Mouse (Mus musculus) thymus, adult 2 months (tissue): ENCODE measurements around the gene Helq. TPM values are rescaled to one million over a fixed set of nuclear protein-coding genes. Genes with fewer than 3 reads are reported as not detected.
A peak's percentile ranks its signal among the peaks of the same experiment; 100 is the strongest.

Experiments used
- DNase-seq: peaks from one replicate; pipeline ENCODE4 v3.0.0; 2021
- H3K27ac ChIP-seq: fragments of 200-500 bp; 2 replicates; pipeline ENCODE4 v1.5.1; 2012; ENCODE audit warnings: low read length, control low read depth; ENCODE audit not compliant: control insufficient read depth, insufficient read depth
- H3K27me3 ChIP-seq: fragments of 200-500 bp; 2 replicates; pipeline ENCODE4 v1.6.1; 2012; ENCODE audit warnings: mild to moderate bottlenecking, low read length, moderate library complexity, mixed read lengths; ENCODE audit not compliant: control insufficient read depth, insufficient read depth
- H3K36me3 ChIP-seq: fragments of 200-500 bp; 2 replicates; pipeline ENCODE4 v1.6.1; 2012; ENCODE audit warnings: mild to moderate bottlenecking, low read length, moderate library complexity; ENCODE audit not compliant: control insufficient read depth, insufficient read depth
- H3K4me1 ChIP-seq: fragments of 200-500 bp; replicated peaks from 2 replicates; pipeline ENCODE4 v1.6.1; 2012; ENCODE audit warnings: low read length; ENCODE audit not compliant: control insufficient read depth, insufficient read depth
- H3K4me3 ChIP-seq: fragments of 200-500 bp; 2 replicates; pipeline ENCODE4 v1.5.1; 2012; ENCODE audit warnings: mild to moderate bottlenecking, low read length, control low read depth, moderate library complexity; ENCODE audit not compliant: control insufficient read depth, insufficient read depth
- CTCF ChIP-seq: fragments of 200-500 bp; IDR thresholded peaks from 2 replicates; pipeline ENCODE4 v1.5.1; 2012; ENCODE audit warnings: mild to moderate bottlenecking, control low read depth, low read length, moderate library complexity, borderline replicate concordance; ENCODE audit not compliant: control insufficient read depth, poor library complexity, insufficient read depth; ENCODE audit errors: extremely low read depth
- POLR2A ChIP-seq: fragments of 200-500 bp; IDR thresholded peaks from 2 replicates; pipeline ENCODE4 v1.6.1; 2012; ENCODE audit warnings: mild to moderate bottlenecking, low read length, control low read depth, moderate library complexity; ENCODE audit not compliant: control insufficient read depth, poor library complexity, insufficient read depth; ENCODE audit errors: extremely low read depth
- WGBS: fragments of 180-500 bp; shearing (Covaris S2); methylation state at CpG from one replicate; pipeline ENCODE4 v1.1.7; 2018; 5-methylcytosine and 5-hydroxymethylcytosine counted together
- polyA plus RNA-seq: library from polyadenylated mRNA; depleted of rRNA; stranded (reverse); fragments of >200 nt; gene quantifications from 2 replicates; pipeline ENCODE4 v1.2.3, GENCODE M21; 2012; rRNA removed

Helq gene
- polyA plus RNA-seq, result 13.7 and 15.6 TPM in 2 replicates

DNA sequence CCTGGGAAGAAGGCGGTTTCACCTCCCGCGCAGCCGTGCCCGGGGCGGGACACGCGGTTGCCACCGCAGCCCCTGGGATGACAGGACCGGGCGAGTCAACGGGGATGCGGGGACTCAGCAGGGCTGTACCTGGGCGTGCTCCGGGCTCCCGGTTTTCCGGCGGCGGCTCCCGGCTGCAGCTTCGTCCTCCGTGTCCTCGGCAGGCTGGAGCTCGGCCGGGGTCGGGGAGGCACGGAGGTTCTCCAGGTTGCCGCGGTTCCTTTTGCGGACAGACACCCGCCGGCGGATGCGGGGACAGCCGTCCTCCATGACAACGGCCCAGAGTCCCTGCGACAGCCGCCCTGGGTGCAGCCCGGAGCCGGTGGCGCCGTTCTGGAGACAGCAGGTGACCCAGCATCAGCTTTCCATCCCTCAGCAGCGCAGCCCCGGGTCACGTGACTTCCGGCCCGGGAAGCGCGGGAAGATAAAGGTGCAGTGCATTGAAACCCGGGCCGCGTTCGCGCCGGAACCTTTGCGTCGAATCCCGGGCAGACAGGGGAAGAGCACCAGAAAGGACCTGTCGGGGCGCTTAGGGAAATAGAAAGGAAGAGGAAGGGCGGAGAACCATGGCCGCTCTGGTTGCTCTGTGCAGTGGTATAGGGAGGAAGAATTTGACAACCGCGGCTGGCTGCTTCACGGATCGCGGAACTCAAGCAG is at the start of gene Helq, which contains the start of gene Mrps18c:
Gene Helq, minus strand, starts transcription at position 434 of the 696 bp plus-strand sequence.
Gene Mrps18c, plus strand, starts transcription at position 463 of the 696 bp plus-strand sequence.
- DNase-seq, result peak; percentile 92
- H3K4me1 ChIP-seq, result peaks cover 2% of the 10 kb centered on the region; the same call in 1 of the 2 replicates
- WGBS, result under 1% methylated on average over 67 of the region's 67 CpGs
- TF ChIP-seq POLR2A (no peak; the same call in 1 of the 2 replicates), CTCF (no peak)
- no peak within 1 kb of the TSS for H3K27ac ChIP-seq
- H3K36me3 ChIP-seq, result peaks cover 23% of the 10 kb centered on the region
- H3K4me3 ChIP-seq, result peak within 1 kb of the TSS; percentile 82
- no peaks in the 10 kb centered on the region for H3K27me3 ChIP-seq

- Histone ChIP-seq H3K36me3 (no peaks in the 10 kb centered on the region), H3K4me3 (peak overlapping the region; percentile 66; the same call in 1 of the 2 replicates), H3K4me1 (peaks cover 13% of the 10 kb centered on the region), H3K27me3 (peaks cover 10% of the 10 kb centered on the region; the same call in 1 of the 2 replicates), H3K27ac (no peak overlapping the region)
- no peak for DNase-seq
- WGBS, result 16% methylated on average over 2 of the region's 2 CpGs
- TF ChIP-seq POLR2A, result no peak
- no peak for TF ChIP-seq CTCF
Measured at GRCm38 (mm10) chr5:100847143-100847542, 48.7 kb upstream of the Helq start.

GRCm38 (mm10) chr5:100846599-100846920 is 48.2 kb upstream of the Helq start:
- no peak for DNase-seq
- Histone ChIP-seq H3K4me1 (peaks cover 13% of the 10 kb centered on the region), H3K4me3 (peak overlapping the region; percentile 66), H3K27ac (no peak overlapping the region), H3K36me3 (no peaks in the 10 kb centered on the region), H3K27me3 (peaks cover 10% of the 10 kb centered on the region; the same call in 1 of the 2 replicates)
- TF ChIP-seq CTCF (no peak), POLR2A (no peak)
- 3% methylated on average over 22 of the region's 22 CpGs for WGBS

- DNase-seq, result peak; percentile 58
- H3K27ac ChIP-seq, result no peak overlapping the region
- WGBS, result under 1% methylated on average over 51 of the region's 52 CpGs
- peaks cover 10% of the 10 kb centered on the region; the same call in 1 of the 2 replicates for H3K27me3 ChIP-seq
- peak overlapping the region; percentile 66 for H3K4me3 ChIP-seq
- TF ChIP-seq CTCF (no peak), POLR2A (no peak)
- peaks cover 13% of the 10 kb centered on the region for H3K4me1 ChIP-seq
- H3K36me3 ChIP-seq, result no peaks in the 10 kb centered on the region
Measured at GRCm38 (mm10) chr5:100845848-100846598, 47.6 kb upstream of the Helq start.

GRCm38 (mm10) chr5:100845485-100845847 is 47.1 kb upstream of the Helq start, which contains the start of gene Gpat3:
Gene Gpat3, plus strand, starts transcription at chr5:100845713.
- Histone ChIP-seq H3K36me3 (no peaks in the 10 kb centered on the region), H3K4me1 (peaks cover 13% of the 10 kb centered on the region), H3K27ac (no peak within 1 kb of the TSS), H3K4me3 (peak within 1 kb of the TSS; percentile 66), H3K27me3 (peaks cover 10% of the 10 kb centered on the region; the same call in 1 of the 2 replicates)
- TF ChIP-seq CTCF, result no peak
- TF ChIP-seq POLR2A, result no peak
- no peak for DNase-seq
- WGBS, result 2% methylated on average over 16 of the region's 16 CpGs

DNA sequence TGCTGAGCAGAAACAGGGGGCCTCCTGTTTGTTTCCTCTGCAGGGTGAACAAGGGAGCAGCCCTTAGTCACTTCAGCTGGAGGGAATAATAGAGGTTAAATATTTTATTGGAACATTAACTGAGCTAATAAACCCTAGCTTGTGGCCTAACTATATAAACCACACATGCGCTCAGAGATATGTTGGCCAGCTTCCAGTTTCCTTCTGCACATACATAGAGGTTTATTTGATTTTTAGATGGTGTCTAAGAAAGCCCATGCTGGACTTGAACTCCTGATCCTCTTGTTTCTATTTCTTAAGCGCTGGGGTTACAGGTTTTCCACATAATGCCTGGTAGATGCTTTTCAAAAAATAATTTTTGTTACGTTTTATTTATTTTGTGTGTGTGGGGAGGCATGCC is 46.1 kb upstream of the Helq start:
- peaks cover 10% of the 10 kb centered on the region; the same call in 1 of the 2 replicates for H3K27me3 ChIP-seq
- WGBS, result 62% methylated on average over 3 of the region's 3 CpGs
- no peaks in the 10 kb centered on the region for H3K36me3 ChIP-seq
- no peak overlapping the region for H3K4me3 ChIP-seq
- no peak for TF ChIP-seq POLR2A
- no peak for TF ChIP-seq CTCF
- DNase-seq, result no peak
- H3K27ac ChIP-seq, result no peak overlapping the region
- peaks cover 13% of the 10 kb centered on the region for H3K4me1 ChIP-seq

DNA sequence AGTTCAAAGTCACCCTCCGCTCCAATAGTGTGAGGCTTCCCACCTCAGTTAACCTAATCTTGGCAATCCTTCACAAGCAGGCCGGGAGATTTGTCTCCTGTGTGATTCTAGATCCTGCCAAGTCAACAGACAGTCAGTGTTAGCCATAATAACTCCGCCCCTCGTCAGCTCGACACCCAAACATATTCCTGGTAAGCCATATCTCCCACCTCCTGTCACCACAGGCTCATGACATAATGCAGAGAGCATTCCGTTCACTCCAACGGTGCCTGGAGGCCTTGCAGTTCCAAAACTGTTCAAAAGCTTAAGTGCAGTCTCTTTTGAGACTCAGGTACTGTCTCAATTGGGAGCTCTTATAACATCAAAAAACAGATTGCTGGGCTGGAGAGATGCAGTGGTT is 39.5 kb upstream of the Helq start:
- no peak for DNase-seq
- Histone ChIP-seq H3K27me3 (no peaks in the 10 kb centered on the region), H3K27ac (no peak overlapping the region), H3K36me3 (no peaks in the 10 kb centered on the region), H3K4me3 (no peak overlapping the region), H3K4me1 (no peaks in the 10 kb centered on the region; the same call in 1 of the 2 replicates)
- WGBS, result 91% methylated on average over 7 of the region's 7 CpGs
- TF ChIP-seq CTCF, result no peak
- no peak for TF ChIP-seq POLR2A
